Mouse (Mus musculus) cerebellum, postnatal 14 days (tissue): Measurements from ENCODE around the gene Casp6.

ENCODE experiments used
- DNase-seq, 2 experiments: peaks; one replicate each; pipeline ENCODE4 v3.0.0; 2021; ENCODE audit warnings: mixed read lengths in 2 of 2

Casp6 gene

GRCm38 (mm10) chr3:129901271-129901809 lies at the start of gene Casp6:
Gene Casp6 (plus strand): TSS chr3:129901425.
- DNase-seq = peak; percentile 51 to 54

DNA sequence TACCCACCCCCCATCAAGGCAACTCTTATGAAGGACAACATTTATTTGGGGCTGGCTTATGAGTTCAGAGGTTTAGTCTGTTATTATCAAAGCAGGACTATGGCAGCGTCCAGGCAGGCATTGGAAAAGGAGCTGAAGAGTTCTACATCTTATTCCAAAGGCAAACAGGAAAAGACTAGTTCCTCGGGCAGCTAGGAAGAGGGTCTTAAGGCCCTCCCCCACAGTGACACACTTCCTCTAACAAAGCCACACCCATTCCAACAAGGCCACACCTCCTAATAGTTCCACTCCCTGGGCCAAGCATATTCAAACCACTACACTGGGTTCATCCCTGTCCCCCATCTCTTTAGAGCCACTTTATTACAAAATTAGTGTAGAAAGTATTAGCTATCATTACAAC lies 38.6 kb upstream of the Casp6 start:
- no peak for DNase-seq

DNA sequence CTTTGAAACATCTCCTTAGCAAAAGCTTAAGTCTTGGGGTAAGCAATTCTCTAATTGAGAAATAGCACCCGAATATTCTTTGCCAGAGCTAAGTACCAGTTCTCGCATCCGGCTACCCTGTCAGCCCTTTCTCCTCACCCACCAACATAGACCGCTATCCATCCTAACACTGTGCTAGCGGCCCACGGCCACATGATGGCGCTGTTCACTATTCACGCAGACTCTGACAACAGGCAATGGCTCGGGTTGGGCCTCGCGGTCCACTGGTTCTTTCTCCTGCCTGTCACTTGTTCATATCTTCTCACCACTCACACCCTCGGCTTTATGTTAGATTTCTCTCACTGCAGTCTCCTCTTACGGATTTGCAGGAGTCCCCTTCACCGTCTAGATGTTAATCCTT lies 37.5 kb upstream of the Casp6 start:
- peak; percentile 59 to 75 for DNase-seq

GRCm38 (mm10) chr3:129877327-129877726 lies 23.9 kb upstream of the Casp6 start:
- DNase-seq = no peak

- DNase-seq = peak; percentile 96 to 98
Observed at GRCm38 (mm10) chr3:129878405-129879021, 22.7 kb upstream of the Casp6 start, which contains the start of gene Pla2g12a. Gene Pla2g12a (plus strand): TSS chr3:129878606.

DNA sequence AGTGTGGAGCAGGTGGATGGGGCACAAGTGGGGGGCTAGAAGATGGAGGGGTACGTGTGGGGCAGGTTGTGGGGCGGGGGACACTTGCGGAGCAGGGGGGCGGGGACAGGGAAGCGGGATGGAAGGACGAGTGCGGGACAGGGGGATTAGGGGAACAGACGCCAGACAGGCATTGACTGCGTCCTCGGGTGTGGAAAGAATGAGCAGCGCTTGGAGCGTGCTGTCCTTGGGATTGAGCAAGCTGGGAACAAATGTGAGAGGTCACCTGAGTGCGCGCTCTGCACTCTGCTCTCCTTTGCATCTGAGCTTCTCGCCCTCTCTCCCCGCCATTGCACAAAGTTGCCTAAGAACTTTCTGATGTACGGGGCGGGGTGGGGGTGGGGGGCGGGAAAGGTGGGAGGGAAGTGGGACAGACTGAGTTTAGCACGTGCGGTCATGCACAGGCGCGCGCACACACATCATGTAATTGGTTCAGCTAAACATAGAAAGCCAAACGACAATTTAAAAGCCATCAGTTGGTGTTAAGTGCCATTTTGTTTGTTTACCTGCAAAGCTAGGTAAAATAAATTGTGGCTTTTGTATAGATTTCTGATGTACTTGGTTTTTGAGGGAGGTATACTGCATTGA lies 22.0 kb upstream of the Casp6 start:
- no peak for DNase-seq

- no peak for DNase-seq
Observed at GRCm38 (mm10) chr3:129879913-129880312, 21.3 kb upstream of the Casp6 start.

DNA sequence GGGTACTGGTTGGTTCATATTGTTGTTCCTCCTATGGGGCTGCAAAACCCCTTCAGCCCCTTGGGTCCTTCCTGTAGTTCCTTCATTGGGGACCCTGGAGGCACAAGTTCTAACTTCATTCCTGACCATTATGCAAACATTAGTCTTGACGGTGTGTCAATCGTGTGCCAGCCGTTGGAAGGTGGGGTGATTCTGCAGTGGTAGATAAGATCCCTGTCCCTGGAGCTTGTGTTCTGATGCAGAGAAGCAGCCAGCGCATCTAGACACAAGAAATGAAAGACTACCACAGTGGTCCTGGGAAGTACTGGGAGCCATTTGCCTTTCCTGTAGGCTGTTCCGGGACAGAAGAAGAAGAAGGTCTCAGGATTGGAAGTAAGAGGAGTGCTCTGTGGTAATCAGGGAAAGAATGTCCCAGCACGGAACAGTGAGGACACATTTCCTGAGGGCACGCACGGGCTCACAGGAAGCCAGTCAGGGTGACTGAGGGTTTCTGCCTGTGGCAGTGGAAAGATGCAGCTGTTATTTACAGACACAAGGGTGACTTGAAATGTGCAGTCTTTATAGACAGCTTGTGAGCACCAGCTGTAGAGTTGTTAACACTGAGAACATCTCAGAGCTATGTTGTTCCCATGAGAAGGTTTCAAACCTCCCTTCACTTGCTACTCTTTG lies 20.2 kb upstream of the Casp6 start:
- no peak for DNase-seq

DNA sequence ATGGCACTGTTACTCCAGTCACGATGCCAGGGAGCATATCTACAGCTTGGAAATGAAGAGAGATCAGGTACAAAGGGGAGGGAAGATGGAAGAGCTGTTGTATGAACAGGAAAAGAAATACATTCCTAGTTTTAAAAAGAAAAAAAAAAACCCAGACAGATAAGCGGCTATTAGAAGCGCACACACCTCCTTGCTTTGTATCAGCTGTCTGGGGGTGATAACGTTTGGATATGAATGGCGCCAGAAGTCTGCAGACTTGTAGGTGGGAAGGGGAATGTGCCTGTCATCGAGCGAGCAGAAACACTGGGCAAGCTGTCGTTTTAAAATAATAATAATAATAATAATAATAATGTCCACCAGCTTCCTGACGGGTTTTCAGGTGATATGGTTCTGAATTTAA lies 15.6 kb upstream of the Casp6 start:
- DNase-seq = no peak

DNA sequence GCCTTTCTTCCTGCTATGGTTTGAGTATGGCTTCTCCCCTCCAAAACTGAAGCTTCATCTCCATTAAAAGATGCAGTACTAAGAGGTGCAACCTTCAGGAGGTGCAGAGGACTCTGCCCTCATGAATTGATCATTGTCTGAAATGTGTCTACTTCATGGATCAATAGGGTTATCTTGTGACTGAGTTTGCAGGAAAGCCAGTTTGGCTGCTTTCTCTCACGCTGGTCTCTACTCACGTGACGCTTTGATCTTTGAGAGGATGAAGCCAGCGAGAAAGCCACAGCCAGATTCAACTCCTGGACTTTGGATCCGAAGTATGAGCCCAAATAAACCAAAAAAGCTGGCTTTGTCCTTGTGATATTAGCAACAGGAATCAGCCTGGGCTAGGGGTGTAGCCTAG lies 14.8 kb upstream of the Casp6 start:
- no peak for DNase-seq

DNA sequence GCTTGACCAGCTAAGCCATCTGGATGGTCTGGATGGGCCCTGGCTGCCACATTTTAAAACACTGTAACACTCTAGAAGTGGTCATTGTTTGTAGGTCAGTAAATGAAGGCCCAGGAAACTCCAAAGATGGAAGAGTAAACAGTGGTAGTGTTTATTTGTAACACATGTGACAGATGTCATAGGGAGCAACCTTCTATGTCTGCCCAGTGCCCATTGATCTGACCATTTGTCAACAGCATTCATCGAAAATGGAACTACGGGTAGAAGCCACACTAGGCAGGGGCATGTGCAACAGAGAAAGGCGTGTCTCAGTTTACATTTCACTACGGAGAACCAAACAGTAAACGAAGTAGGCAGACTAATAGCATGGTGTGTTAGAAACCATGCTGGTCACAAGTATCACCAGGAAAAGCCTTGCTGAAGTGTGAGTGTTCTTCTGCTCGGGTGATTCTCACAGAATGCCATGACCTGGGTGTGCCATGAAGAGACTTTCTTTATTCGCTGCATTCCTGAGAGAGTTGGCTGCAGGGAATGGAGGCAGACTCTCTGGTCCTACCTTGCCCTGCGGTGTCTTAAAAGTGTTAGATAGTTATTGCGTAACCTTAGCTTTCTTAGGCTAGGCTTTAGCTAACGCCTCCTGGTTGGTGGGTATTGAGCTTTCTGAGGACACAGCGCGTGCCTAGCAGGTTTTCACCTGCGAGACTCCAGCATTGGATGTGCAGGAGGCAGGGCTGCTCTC lies 13.3 kb upstream of the Casp6 start:
- DNase-seq = no peak

DNA sequence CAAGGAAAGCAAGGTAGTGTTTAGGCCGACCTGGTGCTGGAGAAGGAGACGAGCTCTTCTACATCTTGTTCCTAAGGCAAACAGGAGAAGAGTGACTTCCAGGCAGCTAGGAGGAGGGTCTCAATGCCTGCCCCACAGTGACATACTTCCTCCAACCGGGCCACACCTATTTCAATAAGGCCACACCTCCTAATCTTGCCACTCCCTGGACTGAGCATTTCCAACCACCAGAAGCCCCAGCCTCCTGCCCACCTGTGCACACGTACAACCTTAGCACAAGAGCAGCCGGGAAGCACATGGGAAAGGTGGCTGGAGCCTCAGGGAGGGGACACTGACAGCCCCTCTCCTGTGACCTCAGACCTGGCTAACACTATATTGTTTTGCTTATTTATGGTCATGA lies 9.2 kb upstream of the Casp6 start:
- DNase-seq = no peak

- no peak for DNase-seq
Observed at GRCm38 (mm10) chr3:129893143-129893542, 8.1 kb upstream of the Casp6 start.

DNA sequence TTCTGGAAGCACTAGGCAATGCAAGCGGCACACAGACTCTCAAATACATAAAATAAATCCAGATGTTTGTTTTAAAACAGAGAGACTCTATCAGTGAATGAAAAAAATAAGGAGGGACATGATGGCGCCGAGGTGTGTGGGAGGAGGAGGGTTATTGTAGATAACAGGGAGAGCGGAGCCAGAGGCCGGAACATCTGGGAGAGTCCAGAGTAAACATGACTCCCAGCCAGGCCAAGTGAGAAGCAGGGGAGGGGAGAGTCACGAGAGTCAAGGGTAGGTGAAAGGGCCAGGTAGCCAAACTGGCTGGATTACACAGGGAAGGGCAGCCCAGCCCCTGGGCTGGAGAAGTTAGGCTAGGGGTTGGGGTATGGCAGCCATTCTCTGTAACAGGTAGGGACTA lies 4.6 kb upstream of the Casp6 start:
- no peak for DNase-seq

DNA sequence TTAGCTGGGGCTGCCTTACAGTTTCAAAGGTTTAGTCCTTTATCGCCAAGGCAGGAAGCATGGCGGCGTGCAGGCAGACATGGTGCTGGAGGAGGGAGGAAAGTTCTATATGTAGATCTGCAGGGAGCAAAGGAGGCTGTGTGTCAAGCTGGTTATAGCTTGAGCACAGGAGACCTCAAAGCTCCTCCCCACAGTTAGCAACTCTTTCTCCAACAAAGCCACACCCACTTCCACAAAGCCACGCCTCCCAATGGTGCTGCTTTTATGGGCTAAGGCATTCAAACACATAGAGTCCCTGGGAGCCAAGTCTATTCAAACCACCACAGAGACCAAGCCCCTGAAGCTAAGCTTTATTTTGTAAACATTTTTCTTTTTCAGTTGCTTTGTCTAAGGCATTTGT lies 2.3 kb upstream of the Casp6 start:
- no peak for DNase-seq

DNA sequence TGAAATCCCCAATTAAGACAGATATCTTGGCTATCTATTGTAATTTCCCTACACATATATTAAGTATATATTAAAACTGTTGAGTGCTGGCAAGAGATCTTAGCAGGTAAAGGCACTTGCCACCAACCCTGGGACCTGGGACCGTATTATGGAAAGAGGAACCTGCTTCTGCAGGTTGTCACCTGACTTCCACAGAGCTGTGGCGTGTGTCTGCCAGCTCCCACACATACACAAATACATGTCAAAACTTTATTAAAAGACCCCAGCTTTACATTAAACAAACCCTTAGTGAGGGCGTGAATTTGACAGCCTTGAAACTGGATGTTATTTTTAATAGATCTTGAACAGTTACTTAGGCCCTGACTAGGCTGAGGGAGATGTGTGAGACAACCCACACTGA lies 2.1 kb downstream of the Casp6 start:
- DNase-seq = no peak

- no peak for DNase-seq
Observed at GRCm38 (mm10) chr3:129903866-129904265, 2.6 kb downstream of the Casp6 start.

GRCm38 (mm10) chr3:129904381-129905132 lies 3.3 kb downstream of the Casp6 start:
- DNase-seq = no peak

GRCm38 (mm10) chr3:129912025-129912424 lies 10.8 kb downstream of the Casp6 start:
- DNase-seq = no peak

DNA sequence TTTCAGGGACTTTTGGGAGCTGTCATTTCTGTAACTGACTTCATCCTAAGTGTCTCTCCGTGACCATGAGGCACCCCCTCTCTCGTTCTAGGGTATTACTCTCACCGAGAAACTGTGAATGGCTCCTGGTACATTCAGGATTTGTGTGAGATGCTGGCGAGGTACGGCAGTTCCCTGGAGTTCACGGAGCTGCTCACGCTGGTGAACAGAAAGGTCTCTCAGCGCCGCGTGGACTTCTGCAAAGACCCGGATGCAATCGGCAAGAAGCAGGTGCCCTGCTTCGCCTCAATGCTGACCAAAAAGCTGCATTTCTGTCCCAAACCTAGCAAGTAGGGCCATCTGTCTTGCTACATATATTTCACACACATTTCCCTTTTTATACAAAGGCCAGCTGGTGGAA lies 12.0 kb downstream of the Casp6 start:
- DNase-seq = no peak

DNA sequence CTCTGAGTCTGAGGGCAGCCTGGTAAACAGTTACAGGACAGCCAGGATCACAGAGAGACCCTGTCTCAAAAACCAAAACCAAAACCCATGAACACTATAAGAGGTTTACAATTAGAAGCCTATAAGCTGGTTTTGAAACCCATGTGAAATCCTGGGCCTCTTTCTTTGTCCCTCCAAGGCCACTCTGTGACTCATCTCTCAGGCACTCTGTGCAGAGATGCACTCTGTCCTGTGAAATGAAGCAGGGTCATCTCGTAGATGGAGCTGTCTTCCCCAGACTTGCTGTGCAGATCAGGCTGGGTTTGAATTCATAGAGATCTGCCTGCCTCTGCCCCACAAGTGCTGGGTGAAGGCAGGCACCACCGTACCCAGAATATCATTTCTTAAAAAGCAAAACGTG lies 16.2 kb downstream of the Casp6 start:
- DNase-seq = no peak

DNA sequence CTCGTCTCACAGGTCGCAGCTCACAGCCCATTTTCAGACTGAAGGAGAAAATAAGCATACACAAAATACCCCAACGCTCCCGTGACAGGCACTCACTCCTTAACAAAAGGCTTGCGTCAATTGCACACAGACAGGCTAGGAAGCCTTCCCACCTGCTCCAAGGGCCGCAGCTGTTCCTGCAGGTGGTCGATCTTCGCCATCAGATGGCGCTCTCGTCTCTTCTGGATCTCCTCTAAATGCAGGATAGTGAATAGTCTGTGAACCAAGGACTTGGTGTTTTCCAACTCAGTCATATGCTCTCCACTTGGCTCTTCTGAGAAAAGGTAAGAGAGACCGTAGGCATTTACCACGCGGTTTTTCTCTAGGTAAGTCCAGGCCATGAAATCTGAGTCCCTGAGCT lies 17.2 kb downstream of the Casp6 start:
- DNase-seq = peak; percentile 67 to 78

GRCm38 (mm10) chr3:129923581-129923980 lies 22.4 kb downstream of the Casp6 start:
- no peak for DNase-seq
